Mouse (Mus musculus) cerebellum, postnatal 36 days (tissue): Measurements from ENCODE around the gene Ago4.

ENCODE experiments used
- DNase-seq, 2 experiments: peaks; one replicate each; pipeline ENCODE4 v3.0.0; 2021 to 2022; ENCODE audit warnings: mixed read lengths in 2 of 2

The Ago4 gene

DNA sequence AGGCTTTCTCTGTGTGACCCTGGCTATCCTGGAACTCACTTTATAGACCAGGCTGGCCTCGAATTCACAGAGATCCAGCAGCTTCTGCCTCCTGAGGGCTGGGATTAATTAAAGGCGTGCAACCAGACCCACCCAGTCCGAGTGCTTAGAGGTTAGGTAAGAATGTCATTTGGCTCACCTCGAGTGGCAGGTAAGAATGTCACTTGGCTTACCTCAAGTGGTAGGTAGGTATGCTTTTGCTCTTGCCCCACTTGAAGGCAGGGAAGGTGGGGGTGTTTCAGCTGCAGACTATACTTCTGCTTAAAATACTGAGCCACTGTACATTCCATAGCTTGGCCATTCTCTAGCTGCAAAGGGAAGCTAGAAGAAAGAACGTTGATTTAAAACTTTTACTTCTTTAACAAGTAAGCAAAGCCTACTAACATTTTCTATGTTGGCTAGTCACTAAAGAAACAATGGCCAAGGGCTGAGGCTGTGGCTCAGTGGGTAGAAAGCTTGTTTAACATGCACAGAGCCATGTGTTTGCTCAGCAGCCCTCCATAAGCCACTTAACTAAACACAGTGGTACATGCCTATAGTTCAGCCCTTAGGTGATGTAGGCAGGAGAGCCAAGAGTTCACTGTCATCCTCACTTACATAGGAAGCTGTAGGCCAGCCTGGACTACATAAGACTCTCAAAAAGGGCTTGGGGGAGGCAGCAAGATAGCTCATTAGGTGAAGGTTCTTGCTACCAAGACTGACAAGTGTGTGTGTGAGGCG is 20.8 kb downstream of the Ago4 start:
- DNase-seq = no peak

- DNase-seq = no peak
Measured at GRCm38 (mm10) chr4:126511013-126511412, 22.3 kb downstream of the Ago4 start.

DNA sequence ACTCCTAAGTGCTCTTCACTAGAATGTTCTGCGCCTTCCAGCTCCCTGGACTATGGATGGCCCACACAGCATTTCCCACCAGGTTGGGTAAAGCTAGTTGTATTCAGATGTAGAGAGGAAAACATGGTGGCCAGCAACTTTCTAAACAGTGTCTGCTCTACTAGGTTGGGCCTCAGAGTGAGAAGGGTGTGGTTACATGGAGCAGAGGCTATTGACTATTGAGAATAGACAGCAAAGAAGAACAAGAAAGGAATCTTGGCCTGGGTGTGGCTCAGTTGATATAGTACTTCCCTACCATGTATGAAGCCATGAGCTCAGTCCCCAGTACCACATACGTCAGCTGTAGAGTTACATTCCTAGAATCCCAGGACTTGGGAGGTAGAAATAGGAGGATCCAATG is 24.2 kb downstream of the Ago4 start:
- no peak for DNase-seq

- DNase-seq = no peak
Measured at GRCm38 (mm10) chr4:126508110-126508899, 25.0 kb downstream of the Ago4 start.

GRCm38 (mm10) chr4:126502977-126503309 is 30.3 kb downstream of the Ago4 start:
- DNase-seq = no peak

GRCm38 (mm10) chr4:126502141-126502976 is 30.9 kb downstream of the Ago4 start:
- no peak for DNase-seq

DNA sequence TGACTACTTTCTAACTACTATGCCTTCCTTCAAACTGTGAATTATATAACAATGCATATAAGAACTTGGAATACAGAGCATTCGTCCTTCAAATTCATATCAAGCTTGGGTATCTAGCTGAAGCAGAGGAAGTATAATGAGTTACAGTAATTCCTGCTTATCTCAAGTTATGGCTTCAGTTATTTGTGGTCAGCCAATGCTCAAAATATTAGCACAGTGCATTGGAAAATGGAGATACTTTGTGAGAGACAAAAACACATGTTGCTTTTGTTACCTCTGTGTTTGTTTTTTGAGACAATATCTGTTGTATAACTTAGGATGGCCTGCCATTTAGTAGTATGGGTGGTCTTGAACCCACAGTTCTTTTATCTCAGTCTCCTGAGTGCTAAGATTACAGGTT is 34.7 kb downstream of the Ago4 start:
- DNase-seq = no peak

DNA sequence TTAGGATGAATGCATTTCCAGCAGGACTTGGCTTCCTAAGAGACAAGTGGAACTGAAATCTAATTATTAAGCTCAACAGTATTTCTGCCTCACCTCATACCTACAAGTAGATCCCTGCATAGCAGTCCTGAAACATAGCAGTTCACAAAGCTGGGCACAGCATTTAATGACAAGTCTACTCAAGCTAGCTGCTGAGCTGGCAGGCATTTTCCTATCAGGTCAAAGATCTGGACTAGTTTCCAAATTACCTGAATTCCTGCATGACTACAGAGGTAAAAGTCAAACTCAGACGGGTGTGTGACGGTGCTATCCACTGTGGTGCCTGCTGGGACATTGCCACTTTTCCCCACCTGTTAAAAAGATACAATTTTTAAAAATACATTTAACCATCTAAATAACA is 36.3 kb downstream of the Ago4 start:
- DNase-seq = no peak

- no peak for DNase-seq
Measured at GRCm38 (mm10) chr4:126495942-126496790, 37.1 kb downstream of the Ago4 start.

GRCm38 (mm10) chr4:126495453-126495852 is 37.8 kb downstream of the Ago4 start:
- no peak for DNase-seq

DNA sequence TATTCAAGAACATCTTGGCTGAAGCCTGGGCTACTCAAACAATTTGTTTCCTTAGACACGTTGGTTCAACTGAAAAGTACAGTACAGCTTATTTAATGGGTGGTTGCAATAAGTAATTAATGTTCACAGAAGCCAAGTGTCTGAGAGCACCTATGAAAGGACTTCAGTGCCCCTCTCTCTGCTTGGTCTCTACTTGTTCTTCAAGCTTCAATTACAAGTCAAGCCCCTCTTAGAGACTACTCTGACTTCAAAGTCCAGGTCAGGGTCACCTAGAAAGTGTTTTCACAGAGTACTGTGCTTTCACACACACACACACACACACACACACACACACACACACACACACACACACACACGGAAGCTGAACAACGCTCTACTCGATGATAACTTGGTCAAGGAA is 39.9 kb downstream of the Ago4 start:
- no peak for DNase-seq

- DNase-seq = no peak
Measured at GRCm38 (mm10) chr4:126491977-126492376, 41.3 kb downstream of the Ago4 start.

- no peak for DNase-seq
Measured at GRCm38 (mm10) chr4:126490726-126491125, 42.5 kb downstream of the Ago4 start.

GRCm38 (mm10) chr4:126489811-126490210 is 43.5 kb downstream of the Ago4 start:
- DNase-seq = no peak

DNA sequence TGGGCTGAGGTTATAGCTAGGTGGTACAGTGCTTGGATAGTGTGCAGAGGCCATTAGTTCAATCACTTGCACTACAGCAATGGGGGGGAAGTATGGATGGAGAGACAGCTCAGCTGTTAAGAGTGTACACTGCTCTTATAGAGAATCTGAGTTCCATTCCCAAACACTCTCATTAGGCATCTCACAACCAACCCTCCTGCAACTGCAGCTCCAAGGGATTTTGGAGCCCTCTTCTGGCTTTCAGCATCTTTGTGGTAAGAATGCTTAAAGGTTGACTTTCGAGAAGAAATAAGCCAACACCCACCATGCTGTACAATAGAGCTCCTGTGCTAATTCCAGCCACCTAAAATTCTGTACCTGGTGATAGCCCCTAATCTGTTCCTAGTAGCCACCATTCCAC is 47.1 kb downstream of the Ago4 start:
- DNase-seq = no peak

DNA sequence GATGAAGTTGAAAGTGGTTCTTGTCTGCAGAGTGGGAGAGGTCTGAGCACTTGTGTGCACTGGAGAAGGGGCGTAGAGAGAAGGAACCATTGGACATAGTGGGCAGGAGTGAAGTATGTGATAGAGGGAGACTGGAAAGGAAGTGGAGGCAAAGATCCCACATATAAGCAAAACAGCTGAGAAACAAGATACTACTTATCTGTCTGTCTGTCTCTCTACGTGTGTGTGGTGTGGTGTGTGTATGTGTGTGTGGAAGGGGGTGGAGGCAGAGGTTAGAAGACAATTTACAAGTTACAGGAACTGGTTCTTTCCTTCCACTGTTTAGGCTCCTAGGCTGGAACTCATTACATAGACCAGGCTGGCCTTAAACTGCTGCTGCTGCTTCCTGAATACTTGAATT is 48.2 kb downstream of the Ago4 start:
- DNase-seq = no peak

GRCm38 (mm10) chr4:126483874-126484273 is 49.4 kb downstream of the Ago4 start:
- DNase-seq = no peak

DNA sequence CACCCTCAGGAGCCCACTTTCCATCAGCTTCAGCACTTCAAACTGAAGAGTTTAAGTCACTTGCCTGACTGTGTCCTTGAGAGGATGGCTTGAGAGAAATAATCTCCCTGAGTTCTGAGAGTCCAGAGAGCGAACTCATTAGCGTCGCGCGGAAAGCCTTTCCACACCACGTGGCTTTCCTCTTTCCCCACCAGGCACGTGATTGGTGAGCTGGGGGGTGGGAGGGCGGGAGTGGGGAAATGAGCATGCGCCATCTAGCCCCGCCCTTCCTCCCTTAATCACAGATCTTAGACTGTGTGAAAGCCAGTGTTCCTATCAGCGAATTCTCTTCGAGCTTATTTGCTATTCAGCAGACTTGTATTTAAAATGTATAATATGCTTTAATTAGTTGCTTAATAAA is 50.3 kb downstream of the Ago4 start:
- no peak for DNase-seq

GRCm38 (mm10) chr4:126481461-126481860 is 51.8 kb downstream of the Ago4 start:
- no peak for DNase-seq

DNA sequence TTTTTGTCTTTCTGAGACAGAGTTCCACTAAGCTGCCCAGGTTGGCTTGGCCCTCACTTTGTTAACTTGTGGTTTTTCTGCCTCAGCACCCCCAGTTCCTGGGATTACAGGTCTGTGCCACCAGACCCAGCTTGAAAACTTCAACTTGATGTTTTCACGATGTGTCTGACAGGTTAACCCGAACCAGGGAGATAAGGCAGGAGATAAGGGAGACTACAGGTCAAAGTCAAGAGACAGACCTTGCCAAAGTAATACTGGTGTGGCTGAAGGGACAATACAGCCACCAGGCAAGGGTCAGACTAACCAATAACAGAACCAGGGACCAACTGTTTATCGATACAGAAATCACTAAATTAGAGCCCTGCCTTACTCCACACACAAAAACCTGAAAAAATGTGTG is 53.0 kb downstream of the Ago4 start:
- no peak for DNase-seq

DNA sequence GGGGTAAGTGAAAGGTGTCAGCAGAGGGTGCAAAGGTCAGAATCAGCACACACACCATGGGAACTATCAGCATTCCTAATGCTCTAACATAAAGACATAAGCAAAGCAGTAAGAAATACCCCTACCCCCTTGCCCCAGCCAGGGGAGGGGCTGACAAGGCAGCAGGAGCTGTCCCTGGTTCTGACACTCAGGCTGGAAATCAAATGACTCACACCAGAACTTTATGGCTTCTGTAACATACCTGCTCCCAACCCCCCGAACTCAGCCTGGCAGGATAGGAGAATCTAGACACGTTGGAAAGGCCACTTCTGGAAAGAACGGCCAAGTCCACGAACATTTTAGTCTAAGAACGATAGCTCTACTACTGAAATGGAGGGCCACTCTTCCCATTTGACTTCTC is 60.2 kb downstream of the Ago4 start:
- no peak for DNase-seq

DNA sequence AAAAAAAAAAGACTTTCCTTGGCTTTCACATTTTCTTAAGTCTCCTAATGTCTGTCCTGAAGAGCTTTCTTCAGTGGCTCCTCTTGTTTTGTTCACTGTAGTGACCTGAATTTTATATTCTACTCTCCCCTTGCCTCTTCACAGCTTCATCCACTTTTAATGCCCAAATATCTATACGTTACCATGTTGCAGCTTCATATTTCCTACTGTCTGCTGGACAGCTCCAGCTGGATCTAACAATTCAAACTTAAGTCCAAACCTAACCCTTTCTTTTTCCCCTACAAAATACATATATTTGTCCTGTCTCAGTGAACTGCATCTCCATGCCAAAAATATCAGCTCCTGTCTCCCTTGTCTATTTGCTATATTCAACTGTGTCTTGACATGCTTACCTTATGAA is 63.9 kb downstream of the Ago4 start:
- DNase-seq = no peak

DNA sequence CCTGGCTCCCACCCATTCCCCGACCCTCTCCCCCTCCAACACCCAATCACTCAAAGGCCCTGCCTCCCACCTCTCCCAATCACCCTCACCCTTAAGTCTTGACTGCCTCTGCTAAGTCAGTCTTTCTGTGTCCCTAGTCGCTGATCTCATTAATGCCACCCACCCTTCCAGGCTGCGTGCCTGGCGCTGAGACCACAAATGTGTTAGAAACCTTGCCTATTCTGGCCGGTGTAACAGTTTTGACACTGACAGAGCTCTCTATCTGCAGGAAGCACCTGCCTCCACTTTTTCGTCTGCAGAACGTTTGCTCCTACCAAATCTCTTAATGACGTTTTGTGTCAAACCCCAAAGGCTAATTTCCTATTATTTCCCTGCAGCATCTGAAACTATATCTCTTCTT is 64.3 kb downstream of the Ago4 start:
- no peak for DNase-seq
